Mouse (Mus musculus): ENCODE data around the gene Commd3. TPM values are rescaled to one million over a fixed set of nuclear protein-coding genes. Genes with fewer than 3 reads are reported as not detected.
A peak's percentile ranks its signal among the peaks of the same experiment; 100 is the strongest.

Gene Commd3
- total RNA-seq (2015; ENCODE audit: low replicate concordance), result 54.1 and 73.2 TPM in 2 replicates
- total RNA-seq (2017; ENCODE audit: low replicate concordance), result 25.3 and 44.7 TPM in 2 replicates

DNA sequence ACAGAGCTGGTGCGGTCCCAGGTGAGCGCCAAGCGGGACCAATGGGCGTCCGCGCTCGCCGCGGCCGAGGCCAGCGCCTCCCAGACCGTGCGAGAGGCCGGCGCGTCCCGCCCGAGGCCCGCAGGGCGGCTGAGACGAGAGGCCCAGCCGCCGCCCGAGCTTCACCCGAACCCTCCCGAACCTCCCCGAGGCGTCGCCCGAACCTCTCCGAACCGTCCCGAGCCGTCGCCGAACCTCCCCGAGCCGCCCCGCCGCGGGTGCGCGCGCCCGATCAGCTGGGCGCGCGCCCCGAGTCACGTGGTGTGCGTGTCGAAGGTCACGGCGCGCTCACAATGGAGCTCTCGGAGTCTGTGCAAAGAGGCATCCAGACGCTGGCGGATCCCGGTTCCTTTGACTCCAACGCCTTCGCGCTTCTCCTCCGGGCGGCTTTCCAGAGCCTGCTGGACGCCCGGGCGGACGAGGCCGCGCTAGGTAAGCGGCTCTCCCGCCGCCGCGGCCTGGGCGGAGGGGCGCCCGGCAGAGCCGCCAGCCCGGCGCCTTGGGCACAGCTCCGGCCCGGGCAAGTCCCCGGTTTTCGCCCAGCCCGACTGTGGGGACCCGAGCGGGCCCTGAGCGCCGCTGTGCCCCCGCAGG, at the start of gene Commd3:
Gene Commd3 (plus strand): TSS at position 252 of the 633 bp plus-strand sequence.
- peak; percentile 94 for ATAC-seq (replicated peaks; ENCODE audit: low FRiP score, poor library complexity, severe bottlenecking)

DNA sequence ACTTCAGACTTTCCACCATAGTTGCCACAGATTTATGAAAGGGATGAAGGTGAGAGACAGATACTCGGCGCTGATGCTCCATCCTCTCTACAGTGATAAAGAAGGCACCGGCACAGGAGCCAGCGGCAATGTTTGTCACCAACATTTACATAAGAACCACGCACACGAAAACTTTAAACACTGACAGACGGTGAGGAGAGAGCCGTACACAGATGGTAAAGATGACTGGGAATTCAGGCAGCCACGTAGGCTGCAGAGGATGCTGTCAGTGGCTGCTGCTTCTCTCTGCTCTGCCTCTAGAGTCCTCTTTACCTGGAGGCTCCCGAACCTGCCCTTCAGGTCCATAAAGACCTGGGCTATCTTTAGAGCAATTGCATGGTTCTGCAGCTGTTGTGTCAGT, 49.0 kb upstream of the Commd3 start:
- no peak for ATAC-seq (replicated peaks; ENCODE audit: low FRiP score, poor library complexity, severe bottlenecking)

DNA sequence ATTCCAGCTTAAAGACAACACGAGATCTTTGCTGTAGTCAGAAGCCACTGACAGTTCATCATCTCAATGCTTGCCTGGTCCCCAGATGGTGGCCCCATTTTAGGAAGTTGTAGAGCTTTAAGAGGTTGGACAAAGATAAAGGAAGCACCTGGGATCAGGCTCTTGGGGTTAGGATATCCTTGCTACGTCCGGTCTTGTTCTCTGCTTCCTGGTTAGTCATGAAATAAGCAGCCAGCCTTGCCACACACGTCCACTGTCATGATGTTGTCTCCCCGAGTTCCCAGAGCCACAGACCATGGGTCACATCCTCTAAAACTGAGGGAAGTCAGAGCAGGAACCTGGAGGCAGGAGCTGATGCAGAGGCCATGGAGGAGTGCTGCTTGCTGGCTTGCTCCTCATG, 41.6 kb upstream of the Commd3 start:
- ATAC-seq (replicated peaks; ENCODE audit: low FRiP score, poor library complexity, severe bottlenecking), result no peak

DNA sequence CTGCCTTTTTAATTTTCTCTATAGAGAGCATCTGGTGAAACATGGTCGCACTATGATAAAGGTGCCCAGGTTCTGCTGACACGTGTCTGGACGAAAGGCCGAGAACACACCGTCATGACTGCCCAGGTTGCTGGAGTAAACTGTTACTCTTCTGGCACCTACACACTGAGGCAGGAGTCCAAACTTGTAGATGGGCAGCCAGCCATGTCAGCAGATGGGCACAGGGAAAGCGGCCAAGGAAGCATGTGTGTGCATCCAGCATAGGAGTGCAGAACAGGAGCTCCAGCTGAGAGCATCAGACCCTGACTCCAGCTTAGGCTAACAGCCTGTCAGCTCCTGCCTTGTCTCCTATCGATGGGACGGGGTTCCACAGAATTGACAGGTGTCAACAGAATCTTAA, 37.1 kb upstream of the Commd3 start:
- no peak for ATAC-seq (replicated peaks; ENCODE audit: low FRiP score, poor library complexity, severe bottlenecking)

DNA sequence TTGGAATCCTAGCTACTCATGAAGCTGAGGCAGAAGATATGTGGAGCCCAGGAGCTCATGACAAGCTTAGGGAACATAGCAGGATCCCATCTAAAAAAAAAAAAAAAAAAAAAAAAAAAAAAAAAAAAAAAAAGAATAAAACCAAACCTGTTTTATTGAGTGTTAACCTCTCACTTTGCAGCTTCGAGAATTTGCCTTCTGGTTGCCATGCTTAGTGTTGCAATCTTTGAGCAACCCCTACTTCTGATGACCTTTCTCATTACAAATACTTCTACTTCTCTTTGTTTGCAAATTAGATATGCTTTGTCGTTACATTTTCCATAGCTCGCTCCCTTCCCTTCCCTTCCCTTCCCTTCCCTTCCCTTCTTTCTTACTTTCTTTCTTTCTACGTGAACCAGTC, 23.6 kb upstream of the Commd3 start:
- no peak for ATAC-seq (replicated peaks; ENCODE audit: low FRiP score, poor library complexity, severe bottlenecking)

DNA sequence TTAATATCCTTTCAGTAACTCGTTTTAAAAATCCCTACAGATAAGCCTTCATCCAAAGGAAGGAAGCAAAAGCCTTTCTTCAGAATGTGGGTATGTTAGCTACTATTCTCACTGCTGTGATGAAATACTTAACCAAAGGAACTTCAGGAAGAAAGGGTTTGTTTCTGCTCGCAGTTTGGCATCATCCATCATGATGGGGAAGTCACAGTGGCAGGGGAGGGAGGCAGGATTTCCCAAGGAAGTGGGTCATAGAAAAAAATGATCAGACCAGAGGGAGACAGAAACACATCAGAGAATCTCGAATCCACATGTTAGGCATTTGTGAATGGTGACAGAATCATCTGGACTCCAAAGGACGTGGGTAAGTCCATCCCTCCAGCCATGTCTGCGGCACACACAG, 17.4 kb upstream of the Commd3 start:
- no peak for ATAC-seq (replicated peaks; ENCODE audit: low FRiP score, poor library complexity, severe bottlenecking)

DNA sequence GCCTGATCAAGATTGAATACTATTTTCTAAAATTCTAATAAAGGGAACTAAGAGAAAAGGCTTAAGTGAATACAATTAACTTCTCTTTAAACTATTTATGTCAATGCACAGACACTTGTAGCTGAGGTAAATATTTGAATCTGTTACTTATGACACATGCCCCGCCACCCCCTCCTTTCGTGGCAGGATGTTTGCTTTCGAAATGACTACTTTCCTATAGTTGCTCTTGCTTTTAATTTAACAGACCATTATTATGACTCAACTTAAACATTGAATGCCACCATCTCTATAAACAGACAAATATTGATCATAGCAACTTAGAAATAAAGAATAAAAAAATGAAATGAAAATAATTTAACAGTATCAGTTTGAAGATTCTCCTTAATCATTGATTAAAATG, 8.2 kb upstream of the Commd3 start:
- no peak for ATAC-seq (replicated peaks; ENCODE audit: low FRiP score, poor library complexity, severe bottlenecking)

DNA sequence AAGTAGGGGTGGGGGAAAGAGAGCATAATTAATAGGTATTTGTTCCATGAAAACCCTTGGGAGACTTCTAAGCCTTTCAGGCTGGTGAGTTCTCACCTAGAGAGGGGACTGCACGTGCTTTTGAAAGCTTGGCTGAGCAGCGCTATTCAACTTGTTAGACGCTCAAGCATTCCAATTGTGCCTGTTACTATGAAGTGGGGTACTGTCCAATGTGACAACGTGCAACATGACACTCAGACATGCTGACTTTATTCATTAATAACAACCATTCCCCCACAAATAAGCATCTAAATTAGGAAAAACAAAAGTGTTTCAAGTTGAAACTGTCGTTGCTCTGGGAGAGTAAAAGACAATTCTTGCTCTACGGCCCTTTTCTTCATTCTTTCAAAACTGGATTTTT, 1.1 kb upstream of the Commd3 start:
- no peak for ATAC-seq (replicated peaks; ENCODE audit: low FRiP score, poor library complexity, severe bottlenecking)

DNA sequence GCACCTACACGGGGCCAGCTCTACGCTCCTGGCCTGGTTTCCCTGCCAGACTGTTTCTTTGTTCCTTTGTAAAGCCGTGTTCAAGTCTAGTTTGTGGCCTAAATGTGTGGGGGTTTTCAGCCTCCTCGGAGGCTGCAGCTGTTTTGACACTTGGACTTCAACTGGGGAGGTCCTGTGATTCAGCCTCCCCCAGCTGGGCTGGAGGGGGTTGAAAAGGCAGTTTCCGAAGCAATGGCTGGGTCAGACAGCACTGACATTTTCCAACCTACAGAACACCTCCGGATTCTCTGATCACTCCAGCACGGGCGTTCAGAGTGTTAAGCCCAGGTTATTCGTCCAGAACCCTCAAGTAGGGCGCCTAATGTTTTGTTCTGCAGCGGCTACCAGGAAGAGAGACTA, 581 bp downstream of the Commd3 start:
- no peak for ATAC-seq (replicated peaks; ENCODE audit: low FRiP score, poor library complexity, severe bottlenecking)

DNA sequence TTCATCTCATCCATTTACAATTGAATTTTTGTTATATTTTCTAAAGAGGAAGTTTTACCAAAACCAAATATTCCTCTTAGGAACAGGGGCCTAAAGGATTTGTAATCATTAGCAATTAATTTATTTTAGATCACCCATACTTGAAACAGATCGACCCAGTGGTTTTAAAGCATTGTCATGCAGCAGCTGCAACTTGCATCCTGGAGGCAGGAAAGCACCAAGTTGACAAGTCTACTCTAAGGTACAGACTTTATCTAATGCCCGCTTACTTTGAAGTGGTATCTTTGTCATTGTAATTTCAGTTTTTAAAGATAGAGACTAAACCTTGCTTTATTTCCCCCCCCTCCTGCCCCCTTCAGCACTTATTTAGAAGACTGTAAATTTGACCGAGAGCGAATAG, 1.6 kb downstream of the Commd3 start:
- no peak for ATAC-seq (replicated peaks; ENCODE audit: low FRiP score, poor library complexity, severe bottlenecking)

DNA sequence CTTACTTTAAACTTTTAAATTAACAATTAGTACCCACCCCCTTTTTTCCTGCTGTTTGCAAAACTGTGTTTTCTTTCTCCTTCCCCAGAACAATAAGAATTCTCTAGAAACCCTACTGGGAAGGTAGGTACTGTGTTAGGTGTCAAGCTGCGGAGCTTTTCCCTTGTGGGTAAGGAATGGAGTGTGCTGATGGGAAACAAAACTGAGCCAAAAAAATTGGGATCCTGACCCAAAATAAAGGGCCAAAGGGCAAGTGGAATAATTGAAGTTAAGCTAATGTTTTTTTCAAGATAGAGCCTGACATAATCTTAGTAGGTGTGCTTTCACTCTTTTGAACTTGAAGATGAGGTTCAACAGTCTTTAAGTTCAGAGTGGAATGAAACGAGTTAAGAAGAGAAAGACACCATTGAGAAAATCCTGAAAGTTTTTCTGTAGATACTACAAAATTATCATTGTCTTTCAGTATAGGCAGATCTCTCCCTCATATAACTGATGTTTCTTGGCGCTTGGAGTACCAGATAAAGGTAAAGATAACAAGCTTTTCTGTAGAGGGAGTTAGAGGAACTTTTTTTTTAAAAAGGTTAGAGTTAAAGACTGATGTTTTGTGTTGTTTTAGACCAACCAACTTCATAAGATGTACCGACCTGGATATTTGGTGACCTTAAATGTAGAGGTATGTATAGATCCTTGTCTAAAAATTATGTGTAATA, 2.2 kb downstream of the Commd3 start:
- no peak for ATAC-seq (replicated peaks; ENCODE audit: low FRiP score, poor library complexity, severe bottlenecking)

DNA sequence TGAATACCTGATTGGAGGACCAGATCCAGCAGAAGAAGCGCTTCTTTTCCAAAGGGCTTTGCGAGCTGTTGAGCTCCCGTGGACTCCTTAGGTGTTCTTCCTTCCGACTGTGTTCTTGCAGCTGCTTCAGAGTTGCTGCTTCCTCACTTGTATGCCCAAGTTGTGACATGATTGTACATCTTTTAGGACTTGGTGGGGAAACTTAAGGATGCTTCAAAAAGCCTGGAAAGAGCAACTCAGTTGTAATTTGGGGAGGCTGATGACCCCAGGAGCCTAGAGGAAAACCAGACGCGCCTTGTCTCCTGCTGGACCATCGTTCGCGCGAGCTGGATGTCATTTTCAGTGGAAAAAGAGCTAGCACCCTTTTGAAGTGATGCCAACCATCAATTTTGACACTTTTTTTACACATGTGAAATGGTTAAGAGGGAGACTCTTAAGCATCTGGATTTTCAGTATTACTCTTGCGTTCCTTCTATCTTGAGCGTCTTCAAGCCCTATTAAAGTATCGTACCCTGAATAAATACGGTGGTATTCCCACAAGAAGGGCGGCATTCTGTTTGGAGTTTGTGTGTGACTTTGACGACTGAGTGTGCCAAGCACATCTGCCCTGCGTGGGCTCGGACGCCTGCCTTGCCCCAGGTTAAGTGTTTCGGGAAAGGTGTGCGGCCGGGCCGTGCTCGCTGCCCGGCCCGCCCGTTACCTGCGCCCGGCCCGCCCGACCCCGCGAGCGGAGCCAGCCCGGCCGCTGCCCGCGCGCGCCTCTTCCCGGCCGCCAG, 3.7 kb downstream of the Commd3 start:
- ATAC-seq (replicated peaks; ENCODE audit: low FRiP score, poor library complexity, severe bottlenecking), result no peak

DNA sequence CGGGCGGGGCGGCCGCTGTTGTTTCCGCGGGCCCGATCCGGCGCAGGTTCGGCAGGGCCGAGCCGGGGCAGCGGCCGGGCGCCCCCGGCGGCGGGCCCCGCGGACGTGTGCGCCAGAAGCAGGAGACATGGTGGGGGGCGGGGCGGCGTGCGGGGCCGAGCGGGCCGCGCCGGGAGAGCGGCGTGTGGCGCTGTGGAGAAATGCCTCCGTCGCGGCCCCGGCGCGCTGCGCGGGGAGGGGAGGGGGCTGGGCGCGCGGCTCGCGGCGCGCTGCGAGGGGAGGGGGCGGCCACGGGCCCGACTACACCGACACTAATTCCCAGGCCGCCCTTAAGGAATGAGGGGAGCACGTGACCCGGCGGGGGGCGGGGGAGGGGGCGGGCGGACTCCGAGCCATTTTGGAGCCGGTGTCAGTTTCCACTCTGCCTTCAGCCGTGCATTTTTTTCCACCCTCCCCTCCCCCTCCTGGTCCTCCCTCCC, 4.3 kb downstream of the Commd3 start:
- ATAC-seq (replicated peaks; ENCODE audit: low FRiP score, poor library complexity, severe bottlenecking), result no peak

DNA sequence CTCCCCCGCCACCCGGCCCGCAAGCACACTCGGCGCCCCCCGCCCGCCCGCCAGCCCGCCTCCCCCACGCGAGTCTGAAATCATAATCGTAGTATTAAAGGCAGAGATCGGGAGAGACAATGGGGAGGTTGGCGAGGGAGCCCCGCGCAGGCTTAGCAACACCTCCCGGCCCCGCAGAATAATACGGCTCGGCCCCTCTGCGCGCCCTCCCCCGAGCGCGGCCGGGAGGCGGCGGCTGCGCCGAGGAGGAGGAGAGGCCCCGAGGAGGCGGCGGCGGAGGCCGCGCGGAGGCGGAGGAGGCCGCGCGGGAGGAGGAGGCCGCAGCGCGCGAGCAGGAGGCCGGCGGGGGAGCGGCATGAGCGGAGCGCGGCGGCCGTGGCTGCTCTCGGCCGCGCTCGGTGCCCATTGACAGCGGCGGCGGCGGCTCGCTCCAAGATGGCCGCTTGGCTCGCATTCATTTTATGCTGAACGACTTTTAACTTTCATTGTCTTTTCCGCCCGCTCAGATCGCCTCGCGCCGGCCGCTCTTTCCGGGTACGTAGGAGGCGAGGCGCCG, 4.8 kb downstream of the Commd3 start, which contains the start of gene Bmi1:
Gene Bmi1 (plus strand): TSS at position 83 of the 556 bp plus-strand sequence.
- ATAC-seq (replicated peaks; ENCODE audit: low FRiP score, poor library complexity, severe bottlenecking), result peak; percentile 60

DNA sequence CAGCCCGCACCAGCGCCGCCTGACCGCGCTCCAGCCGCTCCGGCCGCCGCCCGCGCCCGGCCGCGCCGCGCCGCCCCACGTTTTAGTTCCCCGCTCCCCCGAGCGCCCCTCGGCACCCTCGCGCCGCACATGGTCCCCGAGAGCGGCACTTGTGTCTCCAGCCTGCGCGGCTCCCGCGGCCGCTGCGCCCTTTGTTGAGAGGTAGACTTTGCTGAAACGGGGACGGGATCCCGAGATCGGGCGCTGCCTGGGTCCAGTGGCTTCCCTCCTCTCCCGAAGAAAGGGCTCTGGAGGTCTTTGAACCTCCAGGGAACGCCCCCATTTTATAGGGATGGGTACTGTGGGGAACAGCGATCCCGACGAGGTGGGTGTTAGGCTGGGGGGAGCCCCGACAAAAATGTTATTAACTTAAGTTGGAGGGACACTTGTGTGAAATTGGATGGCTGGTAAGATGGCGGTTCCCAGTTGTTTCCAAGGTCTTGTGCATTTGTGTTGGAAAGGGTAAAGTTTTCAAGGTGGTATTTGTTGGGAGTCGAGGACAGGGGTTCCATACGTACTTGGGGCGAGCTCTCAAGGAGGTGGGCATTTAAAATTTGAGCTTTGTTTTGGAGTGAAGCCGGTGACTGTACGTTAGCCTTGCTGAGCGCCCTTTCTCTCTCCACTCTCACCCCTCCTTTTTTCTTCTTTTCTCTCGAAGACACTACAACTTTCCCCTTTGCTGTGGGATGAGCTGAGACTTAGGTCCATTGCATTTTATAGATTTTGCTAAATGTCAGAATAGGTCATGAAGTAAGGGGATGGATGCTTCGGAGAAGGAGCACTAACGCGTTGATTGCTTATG, 5.7 kb downstream of the Commd3 start:
- no peak for ATAC-seq (replicated peaks; ENCODE audit: low FRiP score, poor library complexity, severe bottlenecking)

DNA sequence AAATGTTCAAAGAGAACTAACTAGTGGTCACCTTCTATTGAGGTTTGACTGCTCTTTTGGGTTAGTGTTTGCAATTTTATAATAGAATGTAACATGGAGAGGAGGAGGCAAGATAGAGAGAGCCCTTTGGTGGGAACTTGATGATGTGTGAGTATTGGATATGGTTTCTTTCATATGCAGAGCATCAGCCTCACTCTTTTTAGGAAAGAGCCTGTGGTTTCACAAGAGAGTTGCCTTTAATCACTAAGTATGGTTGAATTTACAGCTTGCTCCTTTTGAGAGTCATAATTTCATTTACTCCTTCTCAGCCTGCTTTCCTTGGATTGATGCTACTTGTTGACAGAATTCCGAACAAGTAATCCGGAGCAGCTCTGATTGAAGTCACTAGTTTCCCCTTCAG, 7.5 kb downstream of the Commd3 start:
- ATAC-seq (replicated peaks; ENCODE audit: low FRiP score, poor library complexity, severe bottlenecking), result no peak

DNA sequence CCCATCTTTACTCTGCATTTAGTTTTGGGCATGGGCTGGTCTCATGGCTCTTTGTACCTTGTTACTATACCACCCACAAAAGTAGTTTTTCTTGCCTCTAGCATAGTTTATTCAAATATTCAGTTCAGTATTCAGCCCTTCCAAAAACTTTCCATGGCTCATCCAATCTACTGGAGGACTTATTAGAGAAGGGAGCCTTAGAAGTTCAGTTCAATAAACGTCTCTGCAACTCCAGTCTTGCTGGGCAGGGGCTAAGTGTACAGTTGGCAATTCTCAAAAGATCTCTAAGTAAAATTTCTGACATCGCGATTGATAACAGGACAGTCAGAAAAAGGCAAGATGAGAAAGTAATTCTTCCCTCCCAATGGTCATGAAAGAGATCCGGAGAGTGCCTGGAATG, 8.3 kb downstream of the Commd3 start:
- no peak for ATAC-seq (replicated peaks; ENCODE audit: low FRiP score, poor library complexity, severe bottlenecking)

DNA sequence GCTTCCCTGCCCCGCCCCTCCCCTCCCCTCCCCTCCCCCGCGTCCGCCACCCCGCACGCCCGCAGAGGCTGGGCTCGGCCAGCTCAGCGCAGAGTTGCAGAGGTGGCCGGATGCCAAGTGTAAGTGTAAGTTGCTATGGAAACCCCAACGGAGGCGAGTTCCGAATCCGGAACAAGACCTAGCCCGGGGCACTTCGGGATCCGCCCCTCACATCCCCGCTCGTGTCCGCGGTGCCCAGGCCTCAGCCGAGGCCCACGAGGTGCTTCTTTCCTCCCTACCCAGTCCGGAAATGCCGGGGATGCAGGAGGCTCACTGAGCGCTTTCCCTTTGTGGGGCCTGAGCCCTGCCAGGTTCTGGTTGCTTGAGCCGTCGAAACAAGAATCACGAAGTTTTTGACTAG, 8.8 kb downstream of the Commd3 start:
- ATAC-seq (replicated peaks; ENCODE audit: low FRiP score, poor library complexity, severe bottlenecking), result no peak

DNA sequence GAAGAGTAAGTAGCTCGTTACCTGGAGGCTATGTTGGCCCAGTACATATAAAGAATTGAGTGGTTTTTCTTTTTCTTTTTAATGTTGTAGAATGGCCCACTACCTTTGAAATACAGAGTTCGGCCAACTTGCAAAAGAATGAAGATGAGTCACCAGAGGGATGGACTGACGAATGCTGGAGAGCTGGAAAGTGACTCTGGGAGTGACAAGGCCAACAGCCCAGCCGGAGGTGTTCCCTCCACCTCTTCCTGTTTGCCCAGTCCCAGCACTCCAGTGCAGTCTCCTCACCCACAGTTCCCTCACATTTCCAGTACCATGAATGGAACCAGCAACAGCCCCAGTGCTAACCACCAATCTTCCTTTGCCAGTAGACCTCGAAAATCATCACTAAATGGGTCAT, 11.9 kb downstream of the Commd3 start:
- no peak for ATAC-seq (replicated peaks; ENCODE audit: low FRiP score, poor library complexity, severe bottlenecking)

DNA sequence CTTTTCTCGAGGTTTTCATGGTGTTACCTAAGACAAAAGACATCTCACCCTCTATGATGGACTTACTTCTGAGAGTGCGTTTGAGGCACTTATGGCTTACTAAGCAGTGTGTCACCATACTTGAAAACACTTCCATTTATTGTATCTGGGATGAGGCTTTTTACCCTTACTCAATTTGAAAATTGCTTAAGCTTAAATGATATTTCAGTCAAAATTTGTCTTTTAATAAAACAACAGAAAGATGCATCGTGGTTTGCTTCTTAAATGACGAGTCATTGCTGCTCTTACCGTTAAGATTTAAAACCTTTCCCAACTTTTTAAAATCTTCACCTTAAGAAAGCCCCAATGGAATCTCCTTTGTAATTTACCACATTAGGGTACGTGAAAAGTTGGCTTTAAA, 14.2 kb downstream of the Commd3 start:
- no peak for ATAC-seq (replicated peaks; ENCODE audit: low FRiP score, poor library complexity, severe bottlenecking)
